1 mouse cellular context compared by ENCODE assay signal in the genomic region with DNA sequence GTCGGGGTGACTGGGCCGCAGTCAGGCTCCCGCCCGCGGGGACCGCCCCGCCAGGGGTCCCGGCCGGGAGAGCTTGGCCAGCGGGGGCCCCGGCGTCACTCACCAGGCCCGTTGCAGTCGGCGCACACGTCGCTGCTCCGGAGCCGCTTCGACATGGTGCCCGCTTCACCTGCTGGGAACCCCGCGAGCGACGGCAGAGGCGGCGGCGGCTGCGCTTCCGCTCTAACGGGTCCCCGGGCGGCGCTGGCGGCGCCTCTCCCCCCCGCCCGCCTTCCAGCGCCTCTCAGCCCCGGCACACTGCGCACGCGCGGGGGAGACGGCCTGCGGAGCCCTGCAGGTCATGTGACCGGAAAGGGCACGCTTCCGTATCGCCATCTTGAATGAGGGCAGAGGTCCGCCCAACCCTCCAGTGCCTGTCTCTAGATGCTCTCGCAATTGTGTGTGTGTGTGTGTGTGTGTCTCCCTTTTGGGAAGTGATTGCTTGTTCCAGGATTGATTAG.
TF ChIP-seq lines count a peak whose summit lies in the region.

No protein-coding gene starts in this region.

TF ChIP-seq in MEL, 35 proteins besides CTCF, POLR2A, EP300 and RAD21 (continued from another document):
- TF ChIP-seq MYB (IDR thresholded peaks at IDR 0.05; ENCODE audit: low read depth, low read length) (no peak), HCFC1 (IDR thresholded peaks at IDR 0.05; ENCODE audit: low read depth, low read length) (peak; percentile 92), TAL1 (IDR thresholded peaks at IDR 0.05; ENCODE audit: low read length) (no peak), UBTF (IDR thresholded peaks at IDR 0.05; ENCODE audit: borderline replicate concordance, insufficient read depth, low read depth, low read length) (0 out of 2 replicates have a peak, but pooled peaks have one; percentile 76), ZC3H11A (IDR thresholded peaks at IDR 0.05; ENCODE audit: low read depth, low read length) (no peak), GATA1 (IDR thresholded peaks at IDR 0.05; ENCODE audit: low read depth, low read length) (no peak), ZNF384 (IDR thresholded peaks at IDR 0.05; ENCODE audit: low read depth, low read length) (0 out of 2 replicates have a peak, but pooled peaks have one; percentile 8), SIN3A (IDR thresholded peaks at IDR 0.05; ENCODE audit: low read length) (peak; percentile 96), GABPA (IDR thresholded peaks at IDR 0.05; ENCODE audit: low read depth, low read length) (no peak), ZMIZ1 (IDR thresholded peaks at IDR 0.05; ENCODE audit: low read depth, low read length) (peak; percentile 74), ZKSCAN1 (IDR thresholded peaks at IDR 0.05; ENCODE audit: low read depth, low read length) (no peak), TBP (IDR thresholded peaks at IDR 0.05; ENCODE audit: low read depth, low read length) (no peak), JUND (IDR thresholded peaks at IDR 0.05; ENCODE audit: low read depth, low read length) (no peak), MEF2A (IDR thresholded peaks at IDR 0.05; ENCODE audit: extremely low read depth, insufficient replicate concordance, low read depth, low read length, poor library complexity, severe bottlenecking) (no peak), ELF1 (IDR thresholded peaks at IDR 0.05; ENCODE audit: low read depth, low read length) (peak; percentile 92), MYC (IDR thresholded peaks at IDR 0.05; ENCODE audit: low read depth, low read length) (0 out of 2 replicates have a peak, but pooled peaks have one; percentile 39), MAZ (IDR thresholded peaks at IDR 0.05; ENCODE audit: low read depth, low read length) (peak; percentile 74; the same call in 1 of the 2 replicates), E2F4 (IDR thresholded peaks at IDR 0.05; ENCODE audit: borderline replicate concordance, low read depth, low read length) (no peak), MAFK (IDR thresholded peaks at IDR 0.05; ENCODE audit: borderline replicate concordance, low read depth, low read length) (no peak), POLR2AphosphoS5 (IDR thresholded peaks at IDR 0.05; ENCODE audit: borderline replicate concordance, low read depth, low read length) (no peak), USF1 (IDR thresholded peaks at IDR 0.05; ENCODE audit: low read depth, low read length) (peak; percentile 98), MXI1 (IDR thresholded peaks at IDR 0.05; ENCODE audit: low read depth, low read length) (peak; percentile 78; the same call in 1 of the 2 replicates), KAT2A (conservative IDR thresholded peaks at IDR 0.05; ENCODE audit: low read depth, low read length) (peak; percentile 75; the same call in 1 of the 2 replicates), MAX (IDR thresholded peaks at IDR 0.05; ENCODE audit: low read length) (peak; percentile 83), ETS1 (IDR thresholded peaks at IDR 0.05; ENCODE audit: low read depth, low read length) (peak; percentile 59), CHD2 (IDR thresholded peaks at IDR 0.05; ENCODE audit: low read length) (no peak)
